Mouse (Mus musculus) cerebellum, postnatal 4 days (tissue): ENCODE measurements at regions not wholly inside any gene's neighbourhood (a gene's known extent, or its start where the extent isn't known, plus 50 kb on each side); places are given as distances from the start of the nearest gene placed in this dataset.

Source experiments
- DNase-seq, 2 experiments: peaks; one replicate each; pipeline ENCODE4 v3.0.0; 2022; ENCODE audit warnings: low spot score in 2 of 2, mixed read lengths in 1 of 2

DNA sequence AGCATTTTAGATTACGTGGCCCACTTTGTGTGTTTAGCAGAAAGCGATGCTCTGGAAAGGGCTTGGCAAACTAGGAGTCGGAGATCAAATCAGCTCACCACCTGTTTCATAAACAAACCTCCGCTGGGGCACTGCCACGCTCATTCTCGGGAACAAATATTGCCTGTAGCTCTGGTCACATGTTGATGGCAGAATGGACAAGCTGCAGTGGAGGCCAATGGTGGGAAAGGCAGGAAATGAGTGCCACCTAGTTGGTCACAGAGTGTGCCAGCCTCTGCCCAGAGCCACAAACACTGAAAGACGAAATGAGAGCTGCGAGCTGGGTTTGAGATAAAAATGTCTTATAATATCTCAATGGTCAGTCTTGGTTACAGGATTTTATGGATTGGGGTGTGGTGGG, 259.2 kb upstream of the Csf3r start:
- DNase-seq: no peak

DNA sequence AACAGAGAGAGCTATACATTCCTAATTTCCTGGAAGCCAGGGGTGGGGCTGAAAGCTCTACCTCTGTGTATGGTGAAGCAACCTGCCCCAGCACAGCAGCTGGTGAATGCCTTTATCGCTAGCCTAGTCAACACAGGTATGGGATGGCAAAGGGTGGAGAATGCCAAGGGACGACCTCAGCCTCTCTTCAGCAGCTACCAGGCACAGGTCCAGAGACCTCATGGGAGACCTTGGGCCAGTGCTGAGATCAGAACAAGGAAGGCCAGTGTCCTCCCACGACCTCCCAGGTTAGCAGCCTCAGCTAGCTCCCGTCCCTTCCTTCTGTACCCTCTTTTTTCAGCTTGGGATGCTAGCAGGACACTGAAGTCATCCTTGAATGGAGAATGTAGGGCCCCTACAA, 247.2 kb upstream of the Csf3r start:
- no peak for DNase-seq

DNA sequence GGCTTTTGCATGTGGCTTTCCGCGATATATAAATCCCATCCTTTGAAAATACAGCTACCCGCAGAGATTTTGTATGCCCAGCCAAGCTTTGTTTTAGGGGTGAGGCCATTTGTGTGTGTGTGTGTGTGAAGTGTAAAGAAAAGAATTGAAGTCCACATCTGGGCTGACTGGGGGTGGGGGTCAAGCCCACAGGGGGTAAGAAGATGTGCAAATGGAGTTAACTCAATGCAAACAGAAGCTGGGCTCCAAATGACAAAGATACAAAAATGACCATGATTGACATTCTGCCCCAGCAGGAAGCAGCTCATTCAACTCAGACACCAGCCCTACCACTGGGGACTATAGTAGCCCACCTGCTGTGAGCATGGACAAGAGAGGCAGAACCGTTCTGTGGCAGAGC, 244.2 kb upstream of the Csf3r start:
- DNase-seq: no peak

DNA sequence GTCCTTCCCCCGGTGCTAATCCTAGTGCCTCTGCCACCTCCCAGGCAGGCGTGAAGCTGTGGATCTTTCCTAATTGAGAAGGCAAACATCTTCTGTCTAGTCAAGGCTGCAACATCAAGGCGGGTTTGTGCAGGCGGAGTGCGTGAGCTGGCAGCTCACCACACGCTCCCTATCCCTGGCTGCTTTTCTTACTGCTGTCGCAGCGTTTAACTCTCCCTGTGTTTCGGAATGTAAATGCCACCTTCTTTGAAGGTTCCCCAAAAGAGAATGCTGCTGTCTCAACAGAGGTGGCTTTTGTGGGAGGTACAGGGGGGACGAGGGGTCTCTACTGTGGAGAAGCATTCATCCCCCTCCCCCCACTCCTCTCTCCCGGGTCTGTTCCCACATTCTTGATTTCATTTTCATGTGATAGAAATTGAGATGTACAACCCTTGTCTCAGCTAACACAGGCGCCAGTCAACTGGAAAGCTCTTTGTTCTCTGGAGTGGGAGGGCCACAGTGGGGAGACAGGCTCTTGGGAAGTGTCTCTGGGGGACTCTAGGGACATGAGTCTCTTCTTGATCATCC, 243.3 kb upstream of the Csf3r start:
- DNase-seq: no peak

DNA sequence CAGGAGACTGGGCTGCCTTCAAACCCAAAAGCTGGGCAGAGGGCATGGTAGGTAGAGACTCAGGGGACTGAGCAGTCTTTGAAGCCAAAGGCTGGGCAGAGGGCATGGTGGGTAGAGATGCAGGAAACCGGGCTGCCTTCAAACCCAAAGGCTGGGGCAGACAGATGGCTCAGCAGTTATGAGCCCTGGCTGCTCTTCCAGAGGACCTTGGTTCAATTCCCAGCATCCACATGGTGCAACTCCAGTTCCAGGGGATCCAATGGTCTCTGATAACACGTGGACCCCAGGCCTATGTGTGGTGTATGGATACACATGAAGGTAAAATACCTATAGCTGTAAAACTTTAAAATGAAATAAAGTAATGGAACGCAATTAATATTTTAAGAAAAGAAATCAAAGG, 242.0 kb upstream of the Csf3r start:
- no peak for DNase-seq

DNA sequence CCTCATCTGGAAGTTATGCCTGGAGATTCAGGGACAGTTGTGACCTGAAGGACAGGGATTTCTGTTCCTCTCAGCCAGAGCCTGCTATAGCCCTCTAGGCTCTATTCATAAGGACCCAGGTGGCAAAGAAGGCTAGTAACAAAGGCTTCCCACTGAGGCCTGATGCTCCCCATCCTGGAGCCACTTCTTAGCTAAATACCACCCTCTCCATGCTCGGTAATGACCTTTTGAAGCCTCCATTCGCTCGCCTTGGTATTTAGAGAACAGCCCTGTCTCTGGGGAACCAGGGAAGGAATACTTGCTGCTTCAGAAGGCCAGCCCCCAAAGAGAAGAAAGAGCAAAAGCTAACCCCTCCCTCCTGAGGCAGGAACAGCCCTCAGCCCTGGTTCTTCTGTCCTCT, 238.3 kb upstream of the Csf3r start:
- DNase-seq: no peak

DNA sequence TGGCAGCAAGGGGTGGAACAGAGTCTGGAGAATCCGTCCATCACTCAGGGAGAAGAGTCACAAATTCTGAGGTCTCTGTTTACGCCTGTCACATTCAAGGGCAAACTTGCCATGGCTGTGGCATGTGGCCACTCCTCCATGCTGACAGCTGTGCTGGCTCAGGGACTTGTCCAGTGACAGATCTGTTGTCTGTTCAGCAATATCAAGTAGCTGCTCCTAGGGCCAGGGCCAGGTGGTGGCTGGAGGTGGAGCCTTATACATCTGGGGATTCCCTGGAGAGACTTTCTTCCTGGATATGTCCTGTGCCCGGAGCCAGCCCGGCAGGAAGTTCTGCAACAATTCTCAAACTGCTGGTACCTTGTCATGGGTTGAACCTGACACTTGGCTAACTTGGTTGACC, 229.7 kb upstream of the Csf3r start:
- DNase-seq: no peak

DNA sequence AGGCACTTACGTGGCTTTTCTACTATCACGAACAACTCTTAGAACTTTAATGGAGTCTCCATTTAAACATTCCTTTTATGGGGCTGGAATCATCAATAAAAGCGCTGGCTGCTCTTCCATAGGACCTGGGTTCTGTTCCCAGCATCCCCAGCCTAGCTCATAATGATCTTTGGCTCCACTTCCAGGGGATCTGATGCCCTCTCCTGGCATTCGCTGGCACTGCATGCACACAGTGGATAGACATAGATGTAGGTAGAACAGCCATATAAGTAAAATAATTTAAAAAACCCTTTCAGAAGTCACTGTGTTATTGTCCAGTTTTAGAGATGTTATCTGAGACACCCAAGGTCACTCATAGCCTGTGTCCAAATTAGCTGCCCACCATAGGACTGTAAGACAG, 216.4 kb upstream of the Csf3r start:
- DNase-seq: no peak

DNA sequence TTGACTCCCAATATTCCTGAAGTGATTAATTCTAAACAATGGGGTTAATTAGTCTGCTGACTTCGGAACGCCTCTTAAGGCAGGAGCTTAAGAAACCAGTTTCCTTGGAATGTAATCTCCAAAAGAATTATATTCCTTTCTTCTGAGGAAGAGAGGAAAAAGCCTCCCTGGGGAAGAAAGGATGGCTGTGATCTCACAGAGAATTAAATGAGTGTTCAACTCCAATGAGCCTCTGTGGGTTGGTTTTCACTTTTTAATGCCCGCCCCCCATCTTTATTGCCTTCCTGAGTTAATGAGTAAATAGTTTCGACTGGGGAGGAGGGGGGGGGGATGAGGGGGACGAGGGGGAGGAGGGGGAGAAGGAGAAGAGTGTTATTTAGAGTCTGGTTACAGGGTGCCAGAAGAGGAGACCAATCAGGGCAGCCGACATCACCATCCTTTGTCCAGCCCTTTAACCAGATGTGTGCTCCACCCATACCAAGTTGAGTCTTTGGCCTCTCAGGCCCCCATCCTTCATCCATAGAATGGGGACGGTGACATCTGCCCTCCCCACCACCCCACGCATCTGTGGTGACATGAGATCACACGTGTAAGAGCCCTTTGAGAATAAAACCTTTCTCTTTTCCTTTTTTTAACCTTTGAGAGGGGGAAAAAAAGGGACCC, 214.8 kb upstream of the Csf3r start:
- no peak for DNase-seq

DNA sequence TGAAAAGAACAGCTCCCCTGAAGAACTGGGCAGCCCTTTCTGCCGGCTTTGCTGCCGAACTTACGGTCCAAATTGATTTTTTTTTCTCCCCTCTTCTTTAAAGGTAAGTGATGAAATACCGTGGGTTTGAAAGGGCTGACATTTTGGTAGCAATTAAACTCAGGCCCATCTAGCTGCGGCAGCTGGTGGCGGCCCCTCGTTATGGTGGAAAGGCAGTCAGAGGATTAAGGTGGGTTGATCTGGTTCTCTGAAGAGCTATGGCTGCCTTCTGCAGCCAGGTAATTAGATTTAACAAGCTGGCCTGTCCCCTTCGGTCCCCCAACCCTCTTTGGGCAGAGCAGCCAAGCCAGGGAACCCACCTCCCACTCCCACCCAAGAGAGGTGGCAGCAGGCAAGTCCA, 214.1 kb upstream of the Csf3r start:
- DNase-seq: no peak

DNA sequence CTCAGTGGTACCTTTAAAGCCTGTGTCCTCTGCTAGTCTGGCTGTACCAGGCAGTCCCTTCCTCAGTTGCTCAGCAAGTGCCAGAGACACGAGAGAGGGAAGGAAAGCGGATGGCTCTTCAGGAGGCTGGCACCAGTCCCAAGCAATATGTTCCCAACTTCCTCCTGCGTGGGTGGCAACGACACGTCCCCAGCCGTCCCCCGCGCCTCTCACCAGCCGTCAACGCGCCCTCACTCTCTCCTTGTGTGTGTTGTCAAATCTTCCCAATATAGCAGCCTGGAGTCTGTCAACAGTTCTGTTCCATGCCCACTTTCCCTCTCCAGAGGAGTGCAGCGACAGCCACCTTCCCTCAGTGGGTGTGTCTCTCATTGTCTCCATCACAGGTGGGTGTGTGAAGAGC, 210.0 kb upstream of the Csf3r start:
- peak in 1 of 2 experiments; percentile 10 for DNase-seq

DNA sequence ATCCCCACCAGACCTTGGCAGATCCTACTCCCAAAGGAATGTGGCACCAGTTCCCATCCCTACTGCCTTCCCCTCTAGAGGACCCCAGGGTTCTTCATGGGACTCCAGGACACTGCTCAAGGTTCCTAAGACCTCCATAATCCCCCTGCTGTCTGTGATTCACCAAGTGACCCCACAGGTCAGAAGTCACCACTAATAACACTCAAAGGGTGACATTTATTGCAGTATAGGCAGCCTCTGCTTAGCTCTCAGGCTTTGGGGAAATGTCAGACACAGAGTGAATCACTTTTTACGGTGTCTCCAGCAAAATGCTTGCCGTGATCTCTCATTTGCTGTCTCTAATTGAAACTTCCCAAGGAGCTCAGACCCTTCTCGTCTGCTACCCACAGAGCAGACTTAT, 209.1 kb upstream of the Csf3r start:
- no peak for DNase-seq

DNA sequence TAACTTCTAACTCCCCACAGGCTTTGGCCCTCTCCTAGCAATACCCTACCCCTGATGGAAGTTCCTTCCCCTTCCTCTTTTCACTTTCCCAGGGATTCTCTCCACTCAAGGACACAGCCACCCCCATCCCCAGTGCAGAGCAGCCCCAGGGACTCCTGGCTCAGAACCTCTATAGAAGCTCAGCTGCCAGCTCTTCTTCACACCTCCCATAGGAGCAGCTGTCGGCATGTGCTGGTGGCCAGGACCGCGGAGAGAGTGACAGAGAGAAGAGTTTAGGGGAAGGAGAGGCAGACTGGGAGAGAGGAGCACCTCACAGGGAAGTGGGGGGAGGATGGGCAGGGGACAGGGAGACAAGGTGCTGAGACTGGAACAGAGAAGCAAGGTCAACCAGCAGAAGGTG, 199.8 kb upstream of the Csf3r start:
- DNase-seq: no peak

DNA sequence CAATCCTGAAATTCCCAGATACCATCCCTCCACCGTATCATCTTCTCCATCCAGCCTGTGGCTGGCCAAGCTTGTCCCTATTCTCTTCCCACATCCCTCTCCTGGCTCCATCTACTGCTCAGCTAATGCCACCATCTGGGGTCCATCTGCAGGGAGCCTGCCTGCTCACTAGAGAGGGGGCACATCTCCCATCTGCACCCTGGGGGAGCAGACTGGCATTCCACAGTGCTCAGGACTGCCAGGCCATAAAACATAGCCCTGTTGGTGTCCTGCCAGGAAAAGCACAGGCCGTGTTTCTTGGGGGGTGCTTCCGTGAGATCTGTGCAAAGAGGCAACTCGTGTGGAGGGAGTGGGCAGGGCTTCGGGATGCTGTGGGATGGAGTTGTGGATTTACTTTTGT, 197.9 kb upstream of the Csf3r start:
- DNase-seq: no peak

DNA sequence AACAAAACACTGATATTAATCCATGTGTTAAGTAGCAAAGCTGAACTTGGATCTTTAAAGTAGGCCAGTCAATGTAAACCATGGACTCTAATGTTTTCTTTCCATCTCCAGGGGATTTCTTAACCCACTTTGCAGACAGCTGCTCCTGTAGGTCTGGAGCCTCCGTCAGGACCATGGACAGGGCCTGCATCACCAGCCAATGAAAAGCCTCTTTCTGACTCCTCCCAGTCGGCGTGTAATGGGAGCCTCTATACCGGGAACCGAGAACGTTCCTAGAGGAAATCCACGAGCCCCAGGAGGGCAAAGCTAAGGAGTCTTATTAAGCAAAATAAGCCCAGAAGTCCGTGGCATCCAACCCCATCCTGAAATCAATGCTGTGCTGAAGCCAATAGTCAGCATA, 189.1 kb upstream of the Csf3r start:
- no peak for DNase-seq

DNA sequence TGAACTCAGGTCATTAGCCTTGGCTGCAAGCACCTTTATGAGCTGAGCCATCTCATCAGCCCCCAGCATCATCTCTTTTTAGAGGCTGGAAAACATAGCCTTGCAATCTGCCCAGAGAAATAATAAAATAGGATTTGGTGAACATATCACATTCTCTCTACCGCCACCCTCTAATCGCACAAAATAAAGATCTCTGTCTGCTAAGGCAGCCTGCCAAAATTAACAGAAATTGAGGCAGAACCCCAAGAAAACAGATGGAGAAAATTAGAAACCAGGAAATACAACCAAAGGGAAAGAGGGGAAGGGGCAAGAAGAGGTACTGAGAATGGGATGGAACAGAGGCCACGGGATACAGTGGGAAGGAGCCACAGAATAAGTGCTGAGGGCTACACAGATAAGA, 176.8 kb upstream of the Csf3r start:
- DNase-seq: no peak

DNA sequence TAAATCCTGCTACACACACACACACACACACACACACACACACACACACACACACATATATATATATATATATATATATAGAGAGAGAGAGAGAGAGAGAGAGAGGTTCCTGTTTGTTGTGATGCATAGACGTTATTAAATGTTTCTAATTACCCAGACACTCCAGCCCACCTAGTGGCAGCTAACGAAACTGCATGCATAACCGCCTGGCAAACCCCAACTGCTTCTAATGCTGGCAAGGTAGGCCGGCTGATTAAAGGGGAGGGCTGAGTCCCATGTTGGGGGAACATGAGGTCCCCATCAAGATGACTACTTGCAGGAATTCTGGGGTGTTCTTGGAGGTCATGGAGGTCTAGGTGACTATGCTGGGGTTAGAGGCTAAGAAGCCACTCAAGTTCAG, 174.1 kb upstream of the Csf3r start:
- peak; percentile 60 to 75 for DNase-seq

DNA sequence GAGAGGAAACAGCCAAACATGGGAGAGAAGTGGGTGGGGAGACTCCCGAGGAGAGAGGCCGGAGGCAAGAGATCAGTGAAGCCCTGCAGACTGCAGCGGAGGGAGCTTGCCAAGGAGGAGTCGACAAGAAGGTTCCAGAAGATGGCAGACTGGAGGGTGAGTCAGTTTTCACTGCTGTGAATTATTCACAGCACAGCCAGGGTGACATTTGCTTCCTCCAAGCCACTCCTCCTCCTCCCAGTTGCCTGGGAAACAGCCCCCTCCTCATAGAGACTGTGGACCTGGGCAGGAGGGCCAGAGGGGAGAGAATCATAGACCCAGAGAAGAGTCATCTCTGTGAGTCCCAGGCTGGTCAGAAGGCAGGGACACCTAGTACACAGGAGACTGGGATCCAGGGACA, 171.8 kb upstream of the Csf3r start:
- no peak for DNase-seq

DNA sequence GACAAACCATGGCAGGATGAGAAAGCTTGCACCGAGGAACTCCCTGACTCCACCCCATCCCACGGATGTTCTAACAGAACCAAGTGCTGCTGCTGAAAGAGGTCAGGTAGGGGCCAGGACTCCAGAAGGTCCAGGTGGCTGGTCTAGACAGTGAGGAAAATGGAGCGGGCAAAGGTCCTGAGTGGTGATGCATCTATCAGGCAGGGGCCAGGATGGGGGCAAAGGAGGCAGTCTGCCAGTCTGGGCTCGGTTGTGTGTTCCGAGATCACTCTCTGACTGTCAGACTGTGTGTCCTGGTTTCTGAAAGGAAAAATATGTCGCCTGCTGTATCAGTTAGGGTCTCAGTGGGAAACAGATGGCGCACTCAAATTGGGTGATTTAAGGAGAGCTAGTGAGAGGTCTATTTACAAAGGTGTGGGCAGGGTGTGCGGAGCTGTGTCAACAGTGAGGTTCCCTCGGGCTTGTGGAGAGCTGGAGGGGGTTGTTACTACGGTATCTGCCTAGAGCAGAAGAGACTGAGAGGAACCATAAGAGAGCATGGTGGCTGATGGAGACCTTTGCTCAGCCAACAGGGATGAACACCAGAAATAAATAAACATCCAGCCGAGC, 168.3 kb upstream of the Csf3r start:
- DNase-seq: no peak

DNA sequence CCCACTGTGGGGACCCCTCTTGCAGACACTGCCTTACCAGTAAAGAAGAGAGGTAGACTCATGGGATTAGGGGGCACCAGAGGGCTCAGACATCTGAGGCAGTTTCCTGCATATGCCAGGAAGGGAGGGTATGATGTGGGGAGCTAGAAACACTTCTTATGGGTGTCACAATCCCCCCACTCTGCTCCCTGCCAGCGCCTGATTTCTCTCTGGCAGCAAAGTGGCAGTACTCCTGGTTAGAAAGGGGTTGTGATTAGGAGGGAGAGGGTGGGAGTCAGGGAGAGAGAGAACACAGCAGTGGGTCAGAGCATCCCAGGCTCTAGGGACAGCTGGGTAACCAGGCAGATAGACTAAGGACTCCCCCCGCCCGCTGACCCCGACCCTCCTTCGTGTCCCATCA, 167.6 kb upstream of the Csf3r start:
- DNase-seq: no peak

DNA sequence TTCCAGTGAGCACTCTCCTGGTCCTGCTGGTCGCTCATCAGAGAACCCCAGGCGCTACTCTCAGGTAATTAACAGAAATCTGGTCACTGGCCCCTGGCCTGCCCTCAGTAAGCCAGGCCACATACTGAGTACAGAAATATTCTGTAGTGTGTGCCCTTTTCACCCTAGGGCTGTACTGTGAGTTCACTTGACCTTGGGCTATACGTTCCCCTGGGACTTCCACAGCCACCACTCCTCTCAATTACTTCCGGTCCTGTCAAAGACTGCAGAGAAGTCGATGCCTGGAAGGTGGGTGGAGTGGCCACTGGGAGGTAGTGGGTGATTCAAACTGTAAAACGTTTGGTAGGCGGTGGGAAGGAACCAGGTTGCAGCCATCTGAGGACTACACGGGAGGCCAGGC, 159.3 kb upstream of the Csf3r start:
- no peak for DNase-seq

DNA sequence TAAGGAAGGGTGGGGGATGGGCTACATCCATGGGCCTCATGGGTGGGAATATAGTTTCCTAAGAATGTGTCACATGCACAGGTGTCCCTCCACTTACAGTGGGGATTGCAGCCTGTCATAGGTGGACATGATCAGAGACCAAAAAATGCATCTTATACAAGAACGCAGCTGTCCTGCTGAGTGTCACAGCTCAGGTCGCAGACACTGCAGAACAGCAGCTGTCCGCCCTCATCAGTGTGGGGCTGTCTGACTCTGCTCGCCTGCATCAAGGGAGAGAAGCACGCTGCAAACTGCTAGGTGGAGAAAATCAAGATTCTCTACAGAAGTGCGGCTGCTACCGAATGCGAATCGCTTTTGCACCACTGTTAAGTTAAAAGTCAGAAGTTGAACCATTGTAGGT, 158.6 kb upstream of the Csf3r start:
- no peak for DNase-seq

DNA sequence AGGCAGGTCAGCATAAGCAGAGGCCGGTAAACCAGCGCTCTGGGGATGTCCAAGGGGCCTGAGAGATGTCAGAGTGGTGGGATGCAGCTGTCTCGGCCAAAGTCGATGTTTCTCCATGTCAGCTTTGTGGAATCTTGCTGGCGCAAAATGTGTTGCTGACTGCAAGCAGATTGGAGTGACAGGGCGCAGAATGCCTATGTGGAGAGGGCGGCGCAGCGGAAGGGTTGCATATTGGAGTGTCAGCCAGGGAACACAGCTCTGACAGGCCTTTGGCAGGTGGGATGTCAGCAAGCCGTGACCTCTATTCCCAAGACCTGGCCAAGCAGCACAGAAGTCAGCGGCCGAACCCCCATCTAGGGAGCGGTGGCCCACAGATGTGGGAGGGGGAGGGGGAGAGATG, 153.1 kb upstream of the Csf3r start:
- DNase-seq: no peak

DNA sequence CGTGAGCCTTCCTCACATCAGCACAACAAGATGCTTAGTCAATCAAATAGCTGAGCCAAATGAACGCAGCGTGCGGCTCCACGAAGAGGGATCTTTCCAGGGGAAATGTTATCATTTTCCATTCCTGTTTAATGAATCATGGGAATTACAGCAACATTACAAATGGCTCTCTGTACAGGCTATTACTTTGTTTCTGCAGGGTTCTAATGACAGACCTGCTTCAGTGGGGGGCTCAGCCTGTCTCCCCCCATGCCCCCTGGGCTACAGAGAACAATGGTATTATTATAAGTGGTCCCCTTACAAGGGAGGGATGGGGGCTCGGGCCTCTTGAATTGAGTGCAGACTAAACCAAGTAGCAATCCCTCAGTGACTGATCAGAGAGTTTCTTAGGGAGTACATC, 144.3 kb upstream of the Csf3r start:
- no peak for DNase-seq
